Mouse (Mus musculus): ENCODE data around the gene Fgd2. TPM values are rescaled to one million over a fixed set of nuclear protein-coding genes. Genes with fewer than 3 reads are reported as not detected.
A peak's percentile ranks its signal among the peaks of the same experiment; 100 is the strongest.

The Fgd2 gene
- polyA plus RNA-seq, 1 experiment from 2014 or later: 3.2 TPM

DNA sequence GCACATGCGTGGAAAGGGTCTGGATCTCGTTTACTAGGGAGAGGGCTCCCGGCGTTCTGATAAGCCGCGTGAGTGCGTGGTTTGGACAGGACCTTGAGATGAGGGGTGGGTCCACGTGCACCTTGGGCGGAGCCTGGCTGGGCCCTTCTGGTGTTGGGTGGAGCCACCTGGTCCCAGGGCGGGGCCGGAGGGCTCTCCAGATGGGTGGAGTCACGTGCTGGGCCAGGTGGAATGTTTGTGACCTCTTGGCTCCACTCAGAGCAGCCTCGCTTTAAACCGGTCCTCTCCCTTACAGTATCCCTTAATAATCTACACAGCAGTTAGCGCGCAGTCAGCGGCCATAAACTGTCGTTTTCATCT is 38.1 kb upstream of the Fgd2 start:
- no peak overlapping the region for H3K4me3 ChIP-seq (replicated peaks)
- no peak overlapping the region; the same call in 1 of the 2 replicates for H3K9ac ChIP-seq (replicated peaks)
- 21% methylated on average over 18 of the region's 18 CpGs for WGBS
- H3K27me3 ChIP-seq: peaks cover 32% of the 10 kb centered on the region
- H3K4me1 ChIP-seq (replicated peaks): peaks cover 42% of the 10 kb centered on the region
- ATAC-seq: no peak
- no peaks in the 10 kb centered on the region for H3K9me3 ChIP-seq
- no peak overlapping the region for H3K4me2 ChIP-seq (replicated peaks)
- H3K36me3 ChIP-seq: no peaks in the 10 kb centered on the region
- H3K27ac ChIP-seq: no peak overlapping the region

DNA sequence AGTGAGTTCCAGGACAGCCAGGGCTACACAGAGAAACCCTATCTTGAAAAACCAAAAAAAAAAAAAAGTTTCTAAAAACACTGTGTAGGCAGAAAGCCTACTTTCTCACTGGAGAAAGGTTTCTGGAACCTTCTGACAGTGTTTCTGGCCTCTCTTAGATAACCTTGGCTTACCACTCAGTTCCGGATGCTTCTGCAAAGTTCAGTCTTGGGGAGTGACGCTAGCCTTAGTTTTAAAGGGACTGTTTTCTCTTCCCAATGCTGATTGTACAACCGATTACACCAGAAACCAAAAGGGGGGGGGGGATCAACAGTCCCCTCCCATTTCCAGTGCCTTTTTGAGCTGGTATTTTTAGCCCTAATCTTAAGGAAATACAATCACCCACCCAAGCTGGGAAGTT is 37.1 kb upstream of the Fgd2 start:
- Histone ChIP-seq H3K27me3 (peaks cover 32% of the 10 kb centered on the region), H3K9me3 (no peaks in the 10 kb centered on the region), H3K4me3 (replicated peaks) (no peak overlapping the region), H3K9ac (replicated peaks) (no peak overlapping the region), H3K4me1 (replicated peaks) (peaks cover 44% of the 10 kb centered on the region), H3K27ac (no peak overlapping the region), H3K4me2 (replicated peaks) (no peak overlapping the region), H3K36me3 (no peaks in the 10 kb centered on the region)
- no peak for ATAC-seq
- 89% methylated on average over 3 of the region's 3 CpGs for WGBS

DNA sequence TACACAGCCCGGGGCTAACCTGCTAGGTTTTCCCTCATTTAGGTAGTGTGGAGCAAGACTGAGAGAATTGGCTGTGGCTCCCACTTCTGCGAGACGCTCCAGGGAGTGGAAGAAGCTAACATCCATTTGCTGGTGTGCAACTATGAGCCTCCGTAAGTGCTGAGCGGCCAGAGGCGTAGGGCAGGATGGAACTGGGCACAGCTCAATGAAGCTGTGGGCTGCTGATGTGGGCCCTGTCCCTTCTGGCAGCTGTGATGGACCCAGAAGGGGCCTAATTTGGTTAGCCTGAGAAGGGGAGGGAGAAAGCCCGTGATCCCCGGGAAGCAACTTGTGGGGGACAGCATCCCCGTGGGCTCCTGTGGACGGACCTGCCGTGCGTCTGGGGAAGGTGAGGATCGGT is 34.9 kb upstream of the Fgd2 start:
- no peak overlapping the region for H3K4me3 ChIP-seq (replicated peaks)

DNA sequence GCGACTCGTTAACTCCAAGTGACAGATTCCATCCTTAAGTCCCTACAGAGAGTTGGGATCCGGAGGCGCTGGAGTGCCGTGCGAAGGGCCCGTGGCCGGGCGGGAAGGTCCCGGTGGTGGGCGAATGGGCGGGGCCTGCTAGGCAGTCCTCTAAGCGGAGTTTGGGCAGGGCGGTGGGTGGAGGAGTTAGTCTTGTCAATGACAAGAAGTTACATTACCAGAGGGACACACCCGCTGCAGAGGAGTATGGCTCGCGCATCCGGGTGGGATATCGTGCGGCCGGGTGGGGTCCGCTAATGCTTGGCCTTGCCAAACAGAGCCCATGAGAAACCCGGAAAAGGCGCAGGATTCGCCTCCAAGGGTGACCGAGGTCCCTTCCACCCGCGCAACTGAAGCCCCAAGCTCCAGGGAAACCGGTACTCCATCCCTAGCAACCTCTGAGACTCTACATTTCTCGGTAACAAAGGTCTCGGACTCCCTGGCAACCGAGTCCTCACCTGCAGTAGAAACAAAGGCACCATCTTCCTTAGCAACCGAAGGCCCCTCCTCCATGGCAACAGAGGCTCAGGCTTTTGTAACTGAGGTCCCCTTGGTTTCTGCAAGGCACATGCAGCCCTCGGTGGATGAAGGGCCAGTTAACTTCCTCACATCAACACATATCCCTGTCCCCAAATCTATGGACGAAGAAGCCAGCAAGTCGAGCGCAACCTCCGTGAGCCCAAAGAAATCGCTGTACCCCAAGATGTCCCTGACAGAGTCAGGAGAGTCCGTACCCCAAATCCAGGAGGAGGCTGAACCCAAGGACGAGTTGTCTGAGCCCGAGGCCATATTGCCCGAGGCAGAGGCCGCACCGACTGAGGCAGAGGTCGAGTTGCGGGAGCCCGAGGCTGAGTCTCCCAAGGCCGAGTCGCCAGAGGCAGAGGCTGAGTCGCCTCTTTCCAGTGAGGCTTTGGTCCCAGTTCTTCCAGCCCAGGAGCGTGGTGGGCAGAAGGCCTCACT is 33.9 kb upstream of the Fgd2 start:
- H3K36me3 ChIP-seq: peaks cover 18% of the 10 kb centered on the region
- H3K9ac ChIP-seq (replicated peaks): peak overlapping the region; percentile 56
- ATAC-seq: peak; percentile 76
- H3K27ac ChIP-seq: peak overlapping the region; percentile 79
- H3K4me3 ChIP-seq (replicated peaks): peak overlapping the region; percentile 31
- peaks cover 47% of the 10 kb centered on the region for H3K4me1 ChIP-seq (replicated peaks)
- H3K9me3 ChIP-seq: no peaks in the 10 kb centered on the region
- 7% methylated on average over 52 of the region's 52 CpGs for WGBS
- H3K27me3 ChIP-seq: peaks cover 14% of the 10 kb centered on the region
- peak overlapping the region; percentile 60 for H3K4me2 ChIP-seq (replicated peaks)

More for the DNA sequence above, 34.9 kb upstream of the Fgd2 start:
- Histone ChIP-seq H3K27ac (peak overlapping the region; percentile 79; the same call in 1 of the 2 replicates), H3K27me3 (peaks cover 24% of the 10 kb centered on the region), H3K9me3 (no peaks in the 10 kb centered on the region), H3K9ac (replicated peaks) (peak overlapping the region; percentile 56), H3K36me3 (peaks cover 9% of the 10 kb centered on the region; the same call in 1 of the 2 replicates), H3K4me1 (replicated peaks) (peaks cover 41% of the 10 kb centered on the region), H3K4me2 (replicated peaks) (peak overlapping the region; percentile 60)
- 39% methylated on average over 13 of the region's 13 CpGs for WGBS
- no peak for ATAC-seq

DNA sequence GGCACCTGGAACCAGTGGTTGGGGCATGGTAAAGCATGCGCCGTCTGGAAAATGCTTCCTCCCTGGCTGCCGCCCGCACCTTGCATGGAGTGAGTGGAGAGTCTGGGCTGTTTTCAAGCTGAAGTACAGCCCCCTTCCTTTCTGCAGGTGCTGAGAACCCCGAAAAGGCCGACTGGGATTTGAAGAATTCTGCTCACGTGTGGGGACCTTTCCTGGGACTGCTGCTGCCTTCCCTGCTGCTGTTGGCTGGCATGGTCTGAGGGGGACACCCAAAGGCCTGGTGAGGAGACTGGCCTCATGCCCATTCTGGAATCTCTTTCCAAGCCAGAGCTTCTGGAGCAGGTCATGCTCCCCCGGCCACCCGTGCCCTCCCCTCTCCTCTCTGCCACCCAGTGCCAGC is 33.0 kb upstream of the Fgd2 start:
- Histone ChIP-seq H3K27ac (peak overlapping the region; percentile 79; the same call in 1 of the 2 replicates), H3K27me3 (peaks cover 6% of the 10 kb centered on the region), H3K9me3 (no peaks in the 10 kb centered on the region), H3K4me3 (replicated peaks) (no peak overlapping the region), H3K4me2 (replicated peaks) (0 out of 2 replicates have a peak overlapping the region, but pooled peaks have one; percentile 60), H3K36me3 (peaks cover 26% of the 10 kb centered on the region), H3K9ac (replicated peaks) (0 out of 2 replicates have a peak overlapping the region, but pooled peaks have one; percentile 56), H3K4me1 (replicated peaks) (peaks cover 46% of the 10 kb centered on the region)
- WGBS: 83% methylated on average over 9 of the region's 9 CpGs
- no peak for ATAC-seq

DNA sequence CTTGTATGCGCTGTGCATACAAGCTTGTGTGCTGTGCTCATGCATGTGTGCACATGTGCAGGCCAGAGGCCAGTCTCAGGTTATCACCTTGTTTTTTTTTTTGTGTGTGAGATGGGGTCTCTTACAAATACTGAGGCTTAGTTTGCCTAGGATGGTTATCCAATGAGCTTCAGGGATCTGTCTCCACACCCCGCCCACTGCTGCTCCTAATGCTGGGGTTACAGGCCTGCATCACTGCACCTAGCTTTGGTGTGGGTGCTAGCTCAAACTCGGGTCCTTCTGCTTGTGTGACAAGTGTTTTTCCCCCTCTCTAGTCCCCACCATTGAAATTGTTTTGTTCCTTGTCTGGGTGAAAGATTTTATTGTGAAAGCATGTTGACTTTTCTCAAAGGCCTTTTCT is 30.5 kb upstream of the Fgd2 start:
- Histone ChIP-seq H3K4me3 (replicated peaks) (no peak overlapping the region), H3K36me3 (peaks cover 47% of the 10 kb centered on the region), H3K4me2 (replicated peaks) (no peak overlapping the region), H3K27ac (peak overlapping the region; percentile 74), H3K4me1 (replicated peaks) (peaks cover 43% of the 10 kb centered on the region), H3K27me3 (no peaks in the 10 kb centered on the region), H3K9ac (replicated peaks) (no peak overlapping the region), H3K9me3 (no peaks in the 10 kb centered on the region)
- ATAC-seq: no peak
- WGBS: 82% methylated on average over 3 of the region's 3 CpGs

DNA sequence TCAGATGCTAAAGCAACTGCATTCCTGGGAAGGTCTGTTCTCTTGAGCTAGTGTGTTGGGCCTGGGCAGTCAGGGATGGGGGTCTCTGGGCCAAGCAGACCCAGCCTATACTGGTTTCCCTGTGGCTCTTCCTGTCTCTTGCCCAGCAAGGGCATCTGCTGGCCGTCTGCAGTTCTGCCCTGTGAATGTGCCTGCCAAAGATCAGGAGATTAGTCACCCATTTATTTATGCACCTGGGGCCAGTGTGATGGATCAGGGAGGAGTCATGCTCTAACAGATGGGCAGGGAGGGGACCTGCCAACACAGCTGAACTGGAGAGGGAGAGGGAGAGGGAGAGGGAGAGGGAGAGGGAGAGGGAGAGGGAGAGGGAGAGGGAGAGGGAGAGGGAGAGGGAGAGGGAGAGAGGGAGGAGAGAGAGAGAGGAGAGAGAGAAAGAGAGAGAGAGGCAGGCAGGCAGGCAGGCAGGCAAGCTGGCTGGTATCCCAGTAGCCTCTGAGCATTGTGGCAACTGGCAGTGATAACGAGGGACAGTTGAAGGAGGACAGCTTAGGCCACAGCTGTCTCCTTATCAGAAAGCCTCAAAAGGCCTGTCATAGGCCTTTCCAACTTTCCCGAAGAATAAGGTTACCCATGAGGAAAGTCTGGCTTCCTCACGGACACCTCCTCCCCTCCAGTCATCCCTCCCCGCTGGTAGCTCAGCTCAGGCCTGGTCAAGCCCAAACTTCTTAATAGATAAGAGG is 29.9 kb upstream of the Fgd2 start:
- no peak overlapping the region for H3K4me3 ChIP-seq (replicated peaks)

DNA sequence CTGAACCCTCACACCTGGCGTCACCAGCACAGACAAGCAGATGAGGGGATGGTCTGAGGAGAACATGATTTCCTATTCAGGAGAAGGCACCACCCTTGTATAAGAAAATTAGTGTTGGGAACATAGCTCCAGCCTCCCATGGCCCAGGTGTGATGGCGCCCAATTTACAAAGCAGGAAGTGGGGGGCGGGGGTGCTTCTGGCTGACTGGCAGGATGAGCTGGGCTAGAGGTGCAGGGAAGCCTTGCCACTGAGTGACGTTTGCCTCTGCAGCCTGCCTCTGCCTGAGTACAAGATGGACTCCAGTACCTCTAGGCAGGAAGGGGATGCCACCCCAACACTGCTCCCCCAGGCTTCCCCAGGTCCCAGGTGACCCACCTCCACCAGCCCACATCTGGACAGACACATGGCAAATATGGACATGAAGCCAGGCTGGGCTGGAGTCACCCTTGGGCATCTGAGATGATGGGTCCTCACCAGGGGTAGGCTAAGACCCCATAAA is 28.5 kb upstream of the Fgd2 start:
- Histone ChIP-seq H3K27ac (0 out of 2 replicates have a peak overlapping the region, but pooled peaks have one; percentile 74), H3K27me3 (no peaks in the 10 kb centered on the region), H3K9me3 (no peaks in the 10 kb centered on the region), H3K4me1 (replicated peaks) (peaks cover 26% of the 10 kb centered on the region), H3K9ac (replicated peaks) (peak overlapping the region; percentile 10; the same call in 1 of the 2 replicates), H3K4me2 (replicated peaks) (no peak overlapping the region), H3K4me3 (replicated peaks) (no peak overlapping the region), H3K36me3 (peaks cover 67% of the 10 kb centered on the region)
- WGBS: 84% methylated on average over 4 of the region's 4 CpGs
- no peak for ATAC-seq

More for the DNA sequence above, 29.9 kb upstream of the Fgd2 start:
- WGBS: 14% methylated on average over 5 of the region's 5 CpGs
- Histone ChIP-seq H3K9ac (replicated peaks) (no peak overlapping the region), H3K9me3 (no peaks in the 10 kb centered on the region), H3K4me1 (replicated peaks) (peaks cover 40% of the 10 kb centered on the region), H3K36me3 (peaks cover 53% of the 10 kb centered on the region), H3K27me3 (no peaks in the 10 kb centered on the region), H3K27ac (peak overlapping the region; percentile 74), H3K4me2 (replicated peaks) (no peak overlapping the region)
- 0 out of 2 replicates have a peak, but pooled peaks have one; percentile 19 for ATAC-seq

DNA sequence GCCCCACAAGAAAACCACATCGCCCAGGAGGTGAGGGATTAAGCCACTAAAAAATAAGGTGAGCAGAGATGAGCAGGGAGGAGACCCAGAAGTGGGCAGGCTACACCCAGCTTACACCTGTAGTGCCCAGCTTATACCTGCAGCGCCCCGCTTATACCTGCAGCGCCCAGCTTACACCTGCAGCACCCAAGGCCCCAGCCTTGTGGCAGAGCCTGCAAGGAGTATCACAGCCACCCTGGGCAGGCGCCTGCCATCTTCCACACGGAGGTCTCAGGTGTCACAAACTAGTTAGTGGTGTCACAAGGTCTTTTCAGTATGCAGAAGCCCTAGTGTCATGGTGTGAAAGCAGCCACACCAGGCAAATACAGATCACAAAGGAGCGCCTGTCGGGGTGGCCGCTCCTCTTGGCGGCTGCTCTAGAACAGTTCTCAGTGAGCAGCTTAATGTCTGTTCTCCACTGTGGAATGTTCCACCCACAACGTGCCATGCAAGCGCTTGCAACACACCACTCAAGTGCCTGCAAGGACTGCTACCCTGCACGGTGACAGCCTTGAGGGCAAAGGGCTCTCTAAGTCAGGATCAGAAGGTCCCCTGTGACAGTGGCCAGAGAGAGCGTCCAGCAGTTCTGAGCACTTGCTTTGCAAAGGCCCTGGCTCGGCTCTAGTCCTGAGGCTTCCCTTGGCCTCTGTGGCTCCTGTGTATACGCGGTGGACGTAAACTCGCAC is 24.3 kb upstream of the Fgd2 start:
- H3K27me3 ChIP-seq: no peaks in the 10 kb centered on the region
- H3K9me3 ChIP-seq: no peaks in the 10 kb centered on the region
- ATAC-seq: no peak
- H3K36me3 ChIP-seq: peaks cover 88% of the 10 kb centered on the region
- no peak overlapping the region for H3K27ac ChIP-seq
- H3K4me3 ChIP-seq (replicated peaks): no peak overlapping the region
- WGBS: 95% methylated on average over 19 of the region's 19 CpGs
- H3K4me2 ChIP-seq (replicated peaks): no peak overlapping the region
- no peak overlapping the region for H3K9ac ChIP-seq (replicated peaks)
- H3K4me1 ChIP-seq (replicated peaks): peaks cover 27% of the 10 kb centered on the region

DNA sequence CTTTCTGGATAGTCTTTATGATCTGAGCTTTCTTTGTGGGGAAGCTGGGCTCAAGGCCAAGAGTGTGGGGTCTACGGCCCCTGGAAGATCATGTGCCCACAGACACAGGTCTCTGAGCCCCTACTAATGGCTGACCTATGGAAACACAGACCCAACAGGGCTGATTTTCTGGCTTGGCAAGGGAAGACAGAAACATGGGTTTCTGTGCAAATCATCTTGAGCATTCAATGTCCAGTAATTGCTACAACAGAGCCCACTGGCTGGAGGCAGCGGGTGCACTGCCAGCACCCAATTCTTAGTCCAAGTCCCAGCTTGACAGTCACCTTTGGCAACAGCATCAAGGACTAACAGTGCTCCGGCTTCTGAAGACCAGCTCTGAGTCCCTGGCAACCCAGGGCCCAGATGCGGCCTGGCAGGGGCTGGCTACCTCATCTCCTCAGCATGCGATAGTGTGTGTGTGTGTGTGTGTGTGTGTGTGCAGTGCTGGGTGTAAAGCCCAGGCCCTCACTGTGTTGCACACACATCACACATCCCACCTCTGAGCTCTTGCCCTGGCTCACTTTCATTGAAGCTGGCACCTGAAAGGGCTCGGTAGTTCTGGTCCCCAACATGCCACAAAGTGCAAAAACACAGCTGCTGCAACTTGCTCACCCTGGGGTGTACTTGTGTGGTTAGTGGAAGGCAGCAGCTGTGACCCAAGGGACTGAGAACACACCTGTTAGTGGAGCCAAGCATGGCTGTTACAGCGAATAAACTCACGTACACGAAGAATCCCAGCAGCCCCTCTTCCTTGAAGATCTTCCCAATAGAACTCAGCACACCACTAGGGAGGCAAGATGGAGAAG is 22.5 kb upstream of the Fgd2 start:
- Histone ChIP-seq H3K27ac (peak overlapping the region; percentile 48), H3K4me3 (replicated peaks) (no peak overlapping the region), H3K9me3 (no peaks in the 10 kb centered on the region), H3K4me1 (replicated peaks) (peaks cover 34% of the 10 kb centered on the region), H3K9ac (replicated peaks) (no peak overlapping the region), H3K27me3 (no peaks in the 10 kb centered on the region), H3K36me3 (peaks cover 84% of the 10 kb centered on the region), H3K4me2 (replicated peaks) (no peak overlapping the region)
- 84% methylated on average over 9 of the region's 9 CpGs for WGBS
- ATAC-seq: 0 out of 2 replicates have a peak, but pooled peaks have one; percentile 28
